Mouse (Mus musculus) lung, postnatal 25 days (tissue): ENCODE results near the gene Slc32a1.

Experiments used
- DNase-seq: peaks from one replicate; pipeline ENCODE4 v3.0.0; 2022; ENCODE audit warnings: low spot score

Gene Slc32a1

GRCm38 (mm10) chr2:158612671-158613250, 2.2 kb downstream of the Slc32a1 start:
- no peak for DNase-seq

DNA sequence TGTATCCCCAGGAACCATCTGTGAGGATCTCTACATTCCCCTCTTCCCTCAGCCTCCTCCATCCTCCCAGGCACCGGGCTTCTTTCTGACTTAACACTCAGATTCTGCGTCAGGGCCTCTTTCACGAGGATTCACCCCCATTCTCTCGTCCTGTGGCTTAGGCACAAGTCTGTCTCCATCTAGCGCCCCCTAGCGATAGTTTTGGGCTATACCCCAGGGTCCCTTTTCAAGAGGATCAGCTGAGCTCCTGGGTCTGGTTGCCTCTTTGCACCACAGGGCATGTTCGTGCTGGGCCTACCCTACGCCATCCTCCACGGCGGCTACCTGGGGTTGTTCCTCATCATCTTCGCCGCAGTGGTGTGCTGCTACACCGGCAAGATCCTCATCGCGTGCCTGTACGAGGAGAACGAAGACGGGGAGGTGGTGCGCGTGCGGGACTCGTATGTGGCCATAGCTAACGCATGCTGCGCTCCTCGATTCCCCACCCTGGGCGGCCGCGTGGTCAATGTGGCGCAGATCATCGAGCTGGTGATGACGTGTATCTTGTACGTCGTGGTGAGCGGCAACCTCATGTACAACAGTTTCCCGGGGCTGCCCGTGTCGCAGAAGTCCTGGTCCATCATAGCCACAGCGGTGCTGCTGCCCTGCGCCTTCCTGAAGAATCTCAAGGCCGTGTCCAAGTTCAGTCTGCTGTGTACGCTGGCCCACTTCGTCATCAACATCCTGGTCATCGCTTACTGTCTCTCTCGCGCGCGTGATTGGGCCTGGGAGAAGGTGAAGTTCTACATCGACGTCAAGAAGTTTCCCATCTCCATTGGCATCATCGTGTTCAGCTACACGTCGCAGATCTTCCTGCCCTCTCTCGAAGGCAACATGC, 3.2 kb downstream of the Slc32a1 start:
- DNase-seq = peak; percentile 38

GRCm38 (mm10) chr2:158614418-158614955, 3.9 kb downstream of the Slc32a1 start:
- DNase-seq = no peak

DNA sequence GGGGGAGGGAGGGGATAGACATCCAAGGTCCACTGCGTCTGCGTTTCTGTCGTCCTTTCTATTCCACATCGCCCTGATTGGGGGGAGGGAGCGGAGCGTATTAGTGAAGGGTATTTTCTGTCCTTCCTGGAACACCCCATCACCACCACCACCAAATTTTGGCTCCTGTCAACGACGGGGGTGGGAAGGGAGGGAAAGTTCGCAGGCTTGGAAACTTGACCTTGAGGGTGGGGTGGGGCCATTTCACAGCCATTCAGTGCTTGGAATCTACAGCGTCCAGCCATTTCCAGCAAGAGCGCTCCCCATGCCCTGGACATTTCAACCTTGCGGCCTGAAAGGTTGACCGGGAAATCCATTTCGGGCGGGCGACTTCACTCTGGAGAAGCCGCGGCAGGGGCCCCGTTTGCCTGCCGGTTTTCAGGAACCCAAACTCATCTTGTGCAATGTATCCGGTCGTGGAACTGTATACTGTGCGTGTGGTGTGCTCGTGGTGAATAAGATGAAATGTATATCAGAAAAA, 4.7 kb downstream of the Slc32a1 start:
- DNase-seq = no peak

- DNase-seq = no peak
Observed at GRCm38 (mm10) chr2:158615702-158616101, 5.1 kb downstream of the Slc32a1 start.

GRCm38 (mm10) chr2:158616296-158616695, 5.7 kb downstream of the Slc32a1 start:
- DNase-seq = no peak

DNA sequence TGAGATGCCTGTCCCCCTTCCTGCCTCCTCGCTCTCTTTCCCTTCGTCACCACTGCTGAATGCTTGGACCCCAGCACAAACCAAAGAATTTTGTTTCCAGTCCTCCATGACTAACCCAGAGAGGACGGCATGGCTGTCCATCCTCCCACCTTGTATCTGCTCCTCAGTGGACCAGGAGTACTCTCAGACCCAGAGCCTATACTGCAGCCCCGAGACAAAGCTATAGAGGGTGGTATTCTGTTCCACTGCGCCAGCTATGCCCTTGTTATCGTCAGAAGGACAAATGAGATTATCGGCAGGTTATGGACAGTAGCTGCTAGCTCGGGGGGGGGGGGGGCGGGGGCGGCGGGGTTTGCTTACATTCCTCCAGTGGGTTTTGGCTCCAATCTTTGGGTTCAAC, 6.2 kb downstream of the Slc32a1 start:
- DNase-seq = no peak

DNA sequence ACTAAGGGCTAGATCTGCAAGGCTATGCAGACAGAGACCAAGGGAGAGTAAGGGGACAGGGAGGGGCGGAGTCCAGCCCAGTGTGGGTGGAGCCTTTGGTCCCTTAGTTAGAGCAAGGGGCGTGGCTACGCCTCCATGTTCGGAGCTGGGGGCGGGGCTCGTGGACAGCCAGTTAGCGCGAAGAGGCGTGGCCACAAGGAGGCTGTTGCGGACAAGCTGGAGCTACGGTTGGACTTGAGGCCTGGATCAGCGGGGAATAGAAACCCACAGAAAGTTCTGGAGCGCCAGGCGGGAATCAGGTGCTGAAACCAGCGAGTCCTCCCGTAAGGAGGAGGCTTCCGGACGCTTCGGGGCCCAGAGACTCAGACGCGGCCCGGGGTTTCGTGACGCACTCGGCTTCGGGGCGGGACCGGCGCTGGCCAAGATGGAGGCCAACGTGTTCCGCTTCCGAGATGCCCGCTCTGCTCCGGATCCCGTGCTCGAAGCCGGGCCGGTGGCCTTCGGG, 14.2 kb downstream of the Slc32a1 start, which contains the start of gene Actr5:
Gene Actr5, plus strand, starts transcription at position 171 of the 505 bp plus-strand sequence.
- DNase-seq = peak; percentile 94

DNA sequence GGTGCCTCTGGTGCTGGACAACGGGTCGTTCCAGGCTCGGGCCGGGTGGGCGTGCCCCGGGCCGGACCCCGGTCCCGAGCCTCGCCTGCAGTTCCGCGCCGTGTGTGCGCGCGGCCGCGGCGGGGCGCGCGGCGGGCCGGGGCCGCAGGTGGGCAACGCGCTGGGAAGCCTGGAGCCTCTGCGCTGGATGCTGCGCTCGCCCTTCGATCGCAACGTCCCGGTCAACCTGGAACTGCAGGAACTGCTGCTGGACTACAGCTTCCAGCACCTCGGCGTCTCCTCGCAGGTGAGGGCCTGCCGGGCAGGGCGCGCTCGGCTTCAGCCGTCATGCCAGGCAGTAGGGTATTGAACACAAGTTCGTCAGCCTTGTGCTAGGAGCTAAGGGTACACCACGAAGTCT, 14.7 kb downstream of the Slc32a1 start:
- DNase-seq = no peak

DNA sequence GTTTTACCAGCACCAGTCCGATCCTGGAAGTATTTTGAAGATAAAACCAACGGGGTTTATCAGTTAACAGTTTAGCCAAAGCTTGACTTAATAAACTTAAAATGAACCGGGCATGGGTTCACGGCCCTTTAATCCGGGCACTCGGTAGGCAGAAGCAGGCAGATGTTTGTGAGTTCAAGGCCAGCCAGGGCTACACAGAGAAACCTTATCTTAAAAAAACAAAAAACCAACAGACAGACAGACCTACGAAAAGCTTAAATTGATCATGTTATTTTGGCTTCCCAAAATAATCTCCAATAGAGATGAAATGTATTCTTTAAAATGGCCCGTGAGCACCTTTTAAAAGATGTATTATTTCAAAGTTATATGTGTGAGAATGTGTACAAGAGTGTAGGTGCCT, 15.1 kb downstream of the Slc32a1 start:
- no peak for DNase-seq

- DNase-seq = no peak
Observed at GRCm38 (mm10) chr2:158628858-158629257, 18.3 kb downstream of the Slc32a1 start.

GRCm38 (mm10) chr2:158629414-158629813, 18.8 kb downstream of the Slc32a1 start:
- peak; percentile 19 for DNase-seq

- no peak for DNase-seq
Observed at GRCm38 (mm10) chr2:158631873-158632272, 21.3 kb downstream of the Slc32a1 start.

GRCm38 (mm10) chr2:158641869-158642268, 31.3 kb downstream of the Slc32a1 start:
- peak; percentile 61 for DNase-seq

DNA sequence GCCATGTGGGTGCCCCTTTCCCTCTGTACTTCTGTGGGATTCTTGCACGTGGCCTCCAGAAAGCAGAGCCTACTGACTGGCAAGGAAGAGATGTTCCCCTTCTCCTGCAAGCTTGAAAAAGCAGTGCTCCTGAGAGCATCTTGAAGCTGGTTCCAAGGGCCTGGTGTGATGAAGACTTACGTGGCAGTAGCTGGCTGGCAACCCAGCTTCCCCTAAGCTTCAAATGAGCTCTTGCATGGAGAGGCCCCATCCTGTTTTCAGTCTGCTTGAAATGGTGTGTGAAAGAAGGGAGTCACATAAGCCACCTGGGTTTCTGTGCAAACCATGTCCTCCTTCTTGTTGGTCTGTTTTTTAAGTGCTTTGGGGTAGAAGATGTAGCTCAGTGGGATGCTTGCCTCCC, 32.0 kb downstream of the Slc32a1 start:
- DNase-seq = no peak

DNA sequence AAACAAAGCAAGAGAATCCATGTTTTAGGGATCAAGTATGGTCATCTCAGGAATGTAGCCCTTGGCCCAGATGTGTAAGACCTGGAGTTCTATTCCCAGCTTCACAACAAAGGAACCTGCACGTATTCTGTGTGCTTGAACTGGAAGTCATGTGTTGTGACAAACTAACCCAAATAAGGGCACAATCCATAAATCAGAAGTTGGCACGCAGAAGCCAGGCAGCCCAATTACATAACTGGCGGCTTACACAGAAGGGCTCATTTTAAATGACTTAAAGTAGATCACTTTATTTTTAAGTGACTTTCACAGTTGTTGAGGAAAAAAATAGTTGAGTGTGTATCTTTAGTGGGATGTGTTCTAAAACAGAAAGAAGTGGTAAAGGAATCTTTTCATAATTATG, 33.2 kb downstream of the Slc32a1 start:
- no peak for DNase-seq

GRCm38 (mm10) chr2:158651159-158651908, 40.8 kb downstream of the Slc32a1 start:
- no peak for DNase-seq

GRCm38 (mm10) chr2:158652985-158653384, 42.4 kb downstream of the Slc32a1 start:
- DNase-seq = peak; percentile 77

DNA sequence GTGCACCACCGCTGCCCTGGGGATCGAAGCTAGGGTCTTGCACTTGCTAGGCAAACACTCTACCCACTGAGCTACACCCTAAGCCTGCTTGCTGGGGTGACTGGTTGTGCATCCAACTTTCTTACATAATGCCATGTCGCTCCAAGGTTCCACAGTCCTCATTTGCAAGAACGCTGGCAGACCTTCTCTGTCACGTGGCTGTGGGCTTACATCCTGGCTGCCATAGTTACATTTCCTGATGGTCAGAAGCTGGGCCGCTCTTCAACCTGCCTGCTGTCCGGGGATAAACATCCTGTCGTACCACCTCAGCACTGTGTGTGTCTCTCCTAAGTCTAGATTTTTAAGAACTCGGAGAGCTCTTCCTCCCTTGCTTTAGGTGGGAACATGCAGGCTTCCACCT, 44.1 kb downstream of the Slc32a1 start:
- peak; percentile 78 for DNase-seq

- peak; percentile 45 for DNase-seq
Observed at GRCm38 (mm10) chr2:158655806-158656205, 45.2 kb downstream of the Slc32a1 start.

DNA sequence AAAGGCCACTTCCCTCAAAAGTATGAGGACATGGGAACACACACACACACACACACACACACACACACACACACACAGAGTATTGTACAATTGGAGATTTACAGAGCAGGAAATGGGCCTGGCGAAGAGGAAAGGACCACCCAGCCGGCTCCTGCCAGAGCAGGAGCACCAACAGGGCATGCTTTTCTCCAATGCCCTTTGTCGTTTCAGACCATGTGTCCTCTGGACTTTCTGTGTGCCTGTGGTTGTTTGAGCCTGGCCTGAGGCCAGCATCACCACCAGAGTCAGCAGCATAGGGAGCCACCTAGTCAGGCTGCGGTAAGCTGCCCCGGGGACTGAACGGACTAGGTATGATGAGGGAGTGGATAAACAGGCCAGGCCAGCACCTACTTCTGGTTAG, 48.3 kb downstream of the Slc32a1 start:
- peak; percentile 69 for DNase-seq

- no peak for DNase-seq
Observed at GRCm38 (mm10) chr2:158659346-158659745, 48.8 kb downstream of the Slc32a1 start.
